Mouse (Mus musculus): ENCODE results near the gene Zbtb2. TPM values are rescaled to one million over a fixed set of nuclear protein-coding genes. Genes with fewer than 3 reads are reported as not detected.

The Zbtb2 gene
- total and polyA plus RNA-seq, 3 experiments, result 8.6 to 12.7 TPM; not detected in 1

DNA sequence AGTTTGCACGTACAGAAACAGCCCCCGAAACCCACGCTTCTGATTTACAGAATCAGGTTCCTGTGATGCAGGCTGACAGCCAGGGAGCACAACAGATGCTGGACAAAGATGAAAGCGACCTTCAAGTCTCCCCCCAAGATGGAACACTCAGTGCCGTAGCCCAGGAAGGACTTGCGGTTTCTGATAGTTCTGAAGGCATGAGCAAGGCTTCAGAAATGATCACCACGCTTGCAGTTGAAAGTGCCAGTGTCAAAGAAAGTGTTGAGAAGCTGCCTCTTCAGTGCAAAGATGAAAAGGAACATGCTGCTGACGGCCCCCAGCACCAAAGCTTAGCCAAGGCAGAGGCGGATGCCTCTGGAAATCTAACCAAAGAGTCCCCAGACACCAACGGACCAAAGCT lies 30.5 kb downstream of the Zbtb2 start:
- DNase-seq (ENCODE audit: low read depth, low spot score), result no peak
- TF ChIP-seq TAL1 (IDR thresholded peaks at IDR 0.05; ENCODE audit: low read length) (no peak), MXI1 (IDR thresholded peaks at IDR 0.05; ENCODE audit: low read depth, low read length) (no peak), ELF1 (IDR thresholded peaks at IDR 0.05; ENCODE audit: low read depth, low read length) (no peak), POLR2A (IDR thresholded peaks at IDR 0.05; ENCODE audit: control insufficient read depth in 1 of 2, insufficient read depth in 1 of 2, low read depth in 1 of 2, low read length in 2 of 2, poor library complexity in 1 of 2) (no peak), POLR2AphosphoS5 (IDR thresholded peaks at IDR 0.05; ENCODE audit: borderline replicate concordance, low read depth, low read length) (no peak), TCF12 (IDR thresholded peaks at IDR 0.05; ENCODE audit: low read depth, low read length) (no peak), ZMIZ1 (IDR thresholded peaks at IDR 0.05; ENCODE audit: low read depth, low read length) (no peak), MAX (IDR thresholded peaks at IDR 0.05; ENCODE audit: low read length) (no peak), UBTF (IDR thresholded peaks at IDR 0.05; ENCODE audit: borderline replicate concordance, insufficient read depth, low read depth, low read length) (no peak), BHLHE40 (IDR thresholded peaks at IDR 0.05; ENCODE audit: borderline replicate concordance, low read depth, low read length) (no peak)
- Histone ChIP-seq H3K9ac (ENCODE audit: control insufficient read depth, low read depth, low read length, poor library complexity, severe bottlenecking) (no peak overlapping the region), H3K79me2 (ENCODE audit: control insufficient read depth, insufficient read depth, low read length, poor library complexity) (no peaks in the 10 kb centered on the region), H3K4me1 (ENCODE audit: control insufficient read depth in 1 of 2, insufficient read depth in 2 of 2, low read length in 2 of 2) (no peaks in the 10 kb centered on the region), H3K27ac (ENCODE audit: control insufficient read depth, low read depth, low read length) (no peak overlapping the region), H3K36me3 (ENCODE audit: control insufficient read depth in 1 of 2, insufficient read depth in 2 of 2, low read length in 2 of 2) (no peaks in the 10 kb centered on the region), H3K9me3 (replicated peaks; ENCODE audit: insufficient read depth, low read length) (no peaks in the 10 kb centered on the region), H3K4me3 (ENCODE audit: control insufficient read depth in 1 of 2, insufficient read depth in 1 of 2, low read depth in 2 of 2, low read length in 2 of 2) (no peak overlapping the region), H3K27me3 (ENCODE audit: control insufficient read depth in 1 of 2, insufficient read depth in 2 of 2, low read length in 2 of 2) (no peaks in the 10 kb centered on the region)

DNA sequence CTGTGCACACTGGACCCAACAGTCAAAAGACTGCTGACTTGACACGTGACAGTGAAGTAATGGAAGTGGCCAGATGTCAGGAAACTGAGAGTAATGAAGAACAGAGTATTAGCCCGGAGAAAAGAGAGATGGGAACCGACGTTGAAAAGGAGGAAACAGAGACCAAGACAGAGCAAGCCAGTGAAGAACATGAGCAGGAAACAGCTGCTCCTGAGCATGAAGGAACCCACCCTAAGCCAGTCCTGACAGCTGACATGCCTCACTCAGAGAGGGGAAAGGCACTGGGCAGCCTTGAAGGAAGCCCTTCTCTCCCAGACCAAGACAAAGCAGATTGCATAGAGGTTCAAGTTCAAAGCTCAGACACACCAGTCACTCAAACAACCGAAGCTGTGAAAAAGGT lies 31.3 kb downstream of the Zbtb2 start:
- TF ChIP-seq JUND (IDR thresholded peaks at IDR 0.05; ENCODE audit: low read depth, low read length), result no peak
- TF ChIP-seq POLR2AphosphoS5 (IDR thresholded peaks at IDR 0.05; ENCODE audit: borderline replicate concordance, low read depth, low read length), result no peak
- no peak for TF ChIP-seq ZC3H11A (IDR thresholded peaks at IDR 0.05; ENCODE audit: low read depth, low read length)
- no peak for TF ChIP-seq RAD21 (IDR thresholded peaks at IDR 0.05; ENCODE audit: low read depth, low read length)
- no peak for TF ChIP-seq NELFE (IDR thresholded peaks at IDR 0.05; ENCODE audit: low read depth, low read length)
- no peak for TF ChIP-seq USF1 (IDR thresholded peaks at IDR 0.05; ENCODE audit: low read depth, low read length)
- TF ChIP-seq SMC3 (IDR thresholded peaks at IDR 0.05; ENCODE audit: low read depth, low read length), result no peak
- no peak for TF ChIP-seq MAX (IDR thresholded peaks at IDR 0.05; ENCODE audit: low read length)
- TF ChIP-seq MYC (IDR thresholded peaks at IDR 0.05; ENCODE audit: low read depth, low read length), result no peak
- H3K9ac ChIP-seq (ENCODE audit: control insufficient read depth, low read depth, low read length, poor library complexity, severe bottlenecking), result no peak overlapping the region
- no peaks in the 10 kb centered on the region for H3K27me3 ChIP-seq (ENCODE audit: control insufficient read depth in 1 of 2, insufficient read depth in 2 of 2, low read length in 2 of 2)
- no peak for DNase-seq (ENCODE audit: low read depth, low spot score)
- H3K4me1 ChIP-seq (ENCODE audit: control insufficient read depth in 1 of 2, insufficient read depth in 2 of 2, low read length in 2 of 2), result no peaks in the 10 kb centered on the region
- no peaks in the 10 kb centered on the region for H3K9me3 ChIP-seq (replicated peaks; ENCODE audit: insufficient read depth, low read length)
- H3K79me2 ChIP-seq (ENCODE audit: control insufficient read depth, insufficient read depth, low read length, poor library complexity), result no peaks in the 10 kb centered on the region
- H3K27ac ChIP-seq (ENCODE audit: control insufficient read depth, low read depth, low read length), result no peak overlapping the region
- H3K4me3 ChIP-seq (ENCODE audit: control insufficient read depth in 1 of 2, insufficient read depth in 1 of 2, low read depth in 2 of 2, low read length in 2 of 2), result no peak overlapping the region
- no peaks in the 10 kb centered on the region for H3K36me3 ChIP-seq (ENCODE audit: control insufficient read depth in 1 of 2, insufficient read depth in 2 of 2, low read length in 2 of 2)

Data from MEL (cell line).